ENCODE assay signal across 9 mouse cellular contexts in genomic region chr7:92776647-92777046, GRCm38 (mm10). TPM values are rescaled to one million over a fixed set of nuclear protein-coding genes. Genes with fewer than 3 reads are reported as not detected.
DNase-seq lines count a peak whose midpoint lies in the region; ATAC-seq lines count a peak whose summit lies in the region.
"Had no signal": no experiment of that assay in that cellular context is flagged by ENCODE, and none has a peak within 500 bp of the region (broad histone marks: within the 10 kb centered on the region; RNA-seq: fewer than 3 reads in every experiment).

No protein-coding gene starts in this region.

- H3K4me2 ChIP-seq in forebrain, embryonic 13.5 days: peak overlapping the region; percentile 55
- H3K4me2 ChIP-seq in limb, embryonic 13.5 days (replicated peaks): peak overlapping the region; percentile 68

- H3K9me3 ChIP-seq in forebrain, embryonic 13.5 days (replicated peaks): no peaks in the 10 kb centered on the region
- H3K9me3 ChIP-seq in limb, embryonic 13.5 days: no peaks in the 10 kb centered on the region
- H3K9me3 ChIP-seq: liver, embryonic 12.5 days had no signal

- H3K9ac ChIP-seq in forebrain, embryonic 13.5 days: peak overlapping the region; percentile 56
- H3K9ac ChIP-seq in limb, embryonic 13.5 days: peak overlapping the region; percentile 57
- H3K9ac ChIP-seq: liver, embryonic 12.5 days had no signal

- H3K4me1 ChIP-seq in forebrain, embryonic 13.5 days: peaks cover 26% of the 10 kb centered on the region
- peaks cover 39% of the 10 kb centered on the region for H3K4me1 ChIP-seq in limb, embryonic 13.5 days

- peak; percentile 21 for ATAC-seq in frontal cortex, adult (ENCODE audit: low TSS enrichment)
- ATAC-seq in forebrain, embryonic 13.5 days: peak; percentile 10; the same call in 1 of the 2 replicates
- peak; percentile 46 for ATAC-seq in limb, embryonic 13.5 days (ENCODE audit: low FRiP score, low read depth)
- ATAC-seq: liver, embryonic 12.5 days had no signal

- 42% methylated on average over 4 of the region's 4 CpGs for WGBS in forebrain, embryonic 13.5 days
- 20% methylated on average over 4 of the region's 4 CpGs for WGBS in limb, embryonic 13.5 days

- peak overlapping the region; percentile 64; the same call in 1 of the 2 replicates for H3K27ac ChIP-seq in forebrain, embryonic 13.5 days
- peak overlapping the region; percentile 98 for H3K27ac ChIP-seq in limb, embryonic 13.5 days
- H3K27ac ChIP-seq: liver, embryonic 12.5 days had no signal

- DNase-seq in frontal cortex, postnatal 14 days (ENCODE audit: low spot score in 2 of 2): no peak
- DNase-seq in 3134 (ENCODE audit: extremely low read depth, insufficient read length, low spot score): peak; percentile 44
- no peak for DNase-seq in urinary bladder, adult 2 months (ENCODE audit: low spot score)
- DNase-seq in kidney, adult 9 months: no peak
- DNase-seq in thymus, postnatal 25 days: no peak

- H3K36me3 ChIP-seq in forebrain, embryonic 13.5 days (ENCODE audit: poor library complexity, severe bottlenecking): no peaks in the 10 kb centered on the region
- H3K36me3 ChIP-seq in limb, embryonic 13.5 days: no peaks in the 10 kb centered on the region
- H3K36me3 ChIP-seq: liver, embryonic 12.5 days had no signal

- no peaks in the 10 kb centered on the region for H3K27me3 ChIP-seq in forebrain, embryonic 13.5 days
- H3K27me3 ChIP-seq in limb, embryonic 13.5 days: no peaks in the 10 kb centered on the region
- H3K27me3 ChIP-seq: liver, embryonic 12.5 days had no signal

- 0 out of 2 replicates have a peak overlapping the region, but pooled peaks have one; percentile 24 for H3K4me3 ChIP-seq in forebrain, embryonic 13.5 days
- peak overlapping the region; percentile 42 for H3K4me3 ChIP-seq in limb, embryonic 13.5 days
- H3K4me3 ChIP-seq: liver, embryonic 12.5 days had no signal

RNA-seq across cellular contexts. Expression of gene Rab30, which starts 35.2 kb away (rescaled TPM):
- polyA plus RNA-seq in forebrain, embryonic 13.5 days (2015; fragmentation: Nextera tagmentation; extraction: Ambion mirVana): 19.8 and 21.4 TPM in 2 replicates
- polyA plus RNA-seq in limb, embryonic 13.5 days (2015; fragmentation: Nextera tagmentation; extraction: Ambion mirVana): 19.6 and 22.9 TPM in 2 replicates
- 9.2 and 10.2 TPM in 2 replicates for polyA plus RNA-seq in urinary bladder, adult 2 months (2012; rRNA removed)
